In genomic region chr10:5447950-5448716, GRCm38 (mm10) we compare ENCODE assay signal across 19 mouse cellular contexts.
DNase-seq lines count a peak whose midpoint lies in the region; ATAC-seq lines count a peak whose summit lies in the region.
"Had no signal": no experiment of that assay in that cellular context is flagged by ENCODE, and none has a peak within 500 bp of the region (broad histone marks: within the 10 kb centered on the region; RNA-seq: fewer than 3 reads in every experiment).

No protein-coding gene starts in this region.

- no peak overlapping the region for H3K4me2 ChIP-seq in forebrain, embryonic 11.5 days (ENCODE audit: low read depth, low read length, severe bottlenecking)
- H3K4me2 ChIP-seq: liver, embryonic 13.5 days; midbrain, embryonic 13.5 days; stomach, embryonic 15.5 days had no signal

- ATAC-seq in neutrophil, adult 5-6 weeks (ENCODE audit: extremely low read depth, insufficient number of reproducible peaks, low FRiP score, poor library complexity, severe bottlenecking), result 0 out of 2 replicates have a peak, but pooled peaks have one; percentile 9
- no peak for ATAC-seq in forebrain, embryonic 11.5 days (replicated peaks; ENCODE audit: low FRiP score)
- ATAC-seq: forebrain, embryonic 16.5 days; intestine, postnatal 0 days; midbrain, embryonic 13.5 days had no signal

- no peak overlapping the region for H3K9ac ChIP-seq in forebrain, embryonic 11.5 days (ENCODE audit: low read length)
- H3K9ac ChIP-seq: liver, embryonic 13.5 days; midbrain, embryonic 13.5 days; stomach, embryonic 15.5 days had no signal

- H3K27me3 ChIP-seq in forebrain, embryonic 10.5 days (ENCODE audit: poor library complexity, severe bottlenecking), result no peaks in the 10 kb centered on the region
- H3K27me3 ChIP-seq in forebrain, embryonic 11.5 days (ENCODE audit: control insufficient read depth, insufficient read depth, low read length), result no peaks in the 10 kb centered on the region
- H3K27me3 ChIP-seq: liver, embryonic 13.5 days; midbrain, embryonic 13.5 days; stomach, embryonic 15.5 days had no signal

- H3K4me3 ChIP-seq in forebrain, embryonic 10.5 days, result no peak overlapping the region
- no peak overlapping the region for H3K4me3 ChIP-seq in forebrain, embryonic 11.5 days (ENCODE audit: low read depth, low read length)
- H3K4me3 ChIP-seq: gastrocnemius, adult 2 months; limb, embryonic 10.5 days; liver, embryonic 13.5 days; midbrain, embryonic 13.5 days; myocyte; stomach, embryonic 15.5 days had no signal

- H3K9me3 ChIP-seq in forebrain, embryonic 10.5 days, result no peaks in the 10 kb centered on the region
- no peaks in the 10 kb centered on the region for H3K9me3 ChIP-seq in forebrain, embryonic 11.5 days (ENCODE audit: control insufficient read depth, low read length)
- H3K9me3 ChIP-seq: limb, embryonic 10.5 days; liver, embryonic 13.5 days; midbrain, embryonic 13.5 days; stomach, embryonic 15.5 days had no signal

- peak; percentile 60 for DNase-seq in CD4-positive, CD25-positive, alpha-beta regulatory T cell, adult 2 months (ENCODE audit: low read depth, low spot score)
- peak; percentile 38 to 41 for DNase-seq in CD8-positive naive resting alpha-beta T cell, adult 2 months (ENCODE audit: low read depth in 2 of 2, low spot score in 2 of 2)
- DNase-seq in cerebellum, adult 9-11 months, result peak; percentile 75
- no peak for DNase-seq in right cerebral cortex, adult 18-20 months
- no peak for DNase-seq in forebrain, embryonic 10.5 days (ENCODE audit: extremely low spot score, low spot score)
- no peak for DNase-seq in adrenal gland, adult 2 months
- no peak for DNase-seq in forebrain, embryonic 11.5 days (ENCODE audit: low spot score)
- DNase-seq: adrenal gland, postnatal 25 days; gastrocnemius, adult 2 months; heart, adult 11 months; layer of hippocampus, postnatal 36 days; liver, embryonic 13.5 days had no signal

- no peaks in the 10 kb centered on the region for H3K36me3 ChIP-seq in forebrain, embryonic 10.5 days (replicated peaks)
- no peaks in the 10 kb centered on the region for H3K36me3 ChIP-seq in forebrain, embryonic 11.5 days (ENCODE audit: control insufficient read depth, insufficient read depth, low read length)
- H3K36me3 ChIP-seq: limb, embryonic 10.5 days; liver, embryonic 13.5 days; midbrain, embryonic 13.5 days; stomach, embryonic 15.5 days had no signal

- no peaks in the 10 kb centered on the region for H3K4me1 ChIP-seq in forebrain, embryonic 10.5 days
- H3K4me1 ChIP-seq in forebrain, embryonic 11.5 days (replicated peaks; ENCODE audit: control insufficient read depth, insufficient read depth, low read length), result no peaks in the 10 kb centered on the region
- H3K4me1 ChIP-seq: limb, embryonic 10.5 days; liver, embryonic 13.5 days; stomach, embryonic 15.5 days had no signal

- WGBS in forebrain, embryonic 10.5 days, result 74% methylated on average over 4 of the region's 4 CpGs
- 76% methylated on average over 4 of the region's 4 CpGs for WGBS in forebrain, embryonic 11.5 days

- no peak overlapping the region for H3K27ac ChIP-seq in forebrain, embryonic 10.5 days
- H3K27ac ChIP-seq in forebrain, embryonic 11.5 days (ENCODE audit: low read depth, low read length), result no peak overlapping the region
- H3K27ac ChIP-seq: gastrocnemius, adult 2 months; limb, embryonic 10.5 days; liver, embryonic 13.5 days; midbrain, embryonic 13.5 days; stomach, embryonic 15.5 days had no signal

Comparison
In these comparisons a context has a peak if more than half of its experiments do, and no peak if none do; other contexts are left out.
1. DNase-seq: peak in CD4-positive, CD25-positive, alpha-beta regulatory T cell, adult 2 months (single experiment), CD8-positive naive resting alpha-beta T cell, adult 2 months (2 of 2) and cerebellum, adult 9-11 months (single experiment); none in right cerebral cortex, adult 18-20 months (single experiment), forebrain, embryonic 10.5 days (single experiment), adrenal gland, adult 2 months (single experiment) and forebrain, embryonic 11.5 days (single experiment).